Mouse (Mus musculus) small intestine, adult 2 months (tissue): Measurements from ENCODE around the gene Gfod1. TPM values are rescaled to one million over a fixed set of nuclear protein-coding genes. Genes with fewer than 3 reads are reported as not detected.
A peak's percentile ranks its signal among the peaks of the same experiment; 100 is the strongest.

ENCODE experiments used
- H3K27ac ChIP-seq: fragments of 200-500 bp; 2 replicates; pipeline ENCODE4 v1.5.1; 2012; ENCODE audit warnings: low read depth, low read length, control low read depth, inconsistent platforms; ENCODE audit not compliant: insufficient read depth
- H3K27me3 ChIP-seq: fragments of 200-500 bp; 2 replicates; pipeline ENCODE4 v1.6.1; 2012; ENCODE audit warnings: mild to moderate bottlenecking, moderate library complexity, low read length, inconsistent platforms; ENCODE audit not compliant: control insufficient read depth, insufficient read depth
- H3K36me3 ChIP-seq: fragments of 200-500 bp; 2 replicates; pipeline ENCODE4 v1.6.1; 2012; ENCODE audit warnings: mild to moderate bottlenecking, low read length, control low read depth, inconsistent platforms; ENCODE audit not compliant: control insufficient read depth, insufficient read depth
- H3K4me1 ChIP-seq: fragments of 200-500 bp; 2 replicates; pipeline ENCODE4 v1.6.1; 2012; ENCODE audit warnings: low read length, inconsistent platforms, mixed read lengths; ENCODE audit not compliant: control insufficient read depth, insufficient read depth, insufficient read length
- H3K4me3 ChIP-seq: fragments of 200-500 bp; 2 replicates; pipeline ENCODE4 v1.5.1; 2012; ENCODE audit warnings: low read depth, mild to moderate bottlenecking, control low read depth, inconsistent platforms, low read length, moderate library complexity
- CTCF ChIP-seq: fragments of 200-500 bp; IDR thresholded peaks from 2 replicates; pipeline ENCODE4 v1.5.1; 2012; ENCODE audit warnings: low read depth, mild to moderate bottlenecking, control low read depth, inconsistent platforms, low read length, moderate library complexity, mixed read lengths; ENCODE audit not compliant: insufficient replicate concordance, insufficient read length; ENCODE audit errors: extremely low read depth
- POLR2A ChIP-seq: fragments of 200-500 bp; IDR thresholded peaks from 2 replicates; pipeline ENCODE4 v1.6.1; 2012; ENCODE audit warnings: low read depth, mild to moderate bottlenecking, control low read depth, inconsistent platforms, low read length, moderate library complexity
- WGBS: fragments of 180-500 bp; shearing (Covaris S2); methylation state at CpG from one replicate; pipeline ENCODE4 v1.1.7; 2018; 5-methylcytosine and 5-hydroxymethylcytosine counted together
- polyA plus RNA-seq: library from polyadenylated mRNA; depleted of rRNA; stranded (reverse); fragments of >200 nt; gene quantifications from 2 replicates; pipeline ENCODE4 v1.2.3, GENCODE M21; 2012

Gene Gfod1
- polyA plus RNA-seq, 1 experiment = 4.3 TPM

DNA sequence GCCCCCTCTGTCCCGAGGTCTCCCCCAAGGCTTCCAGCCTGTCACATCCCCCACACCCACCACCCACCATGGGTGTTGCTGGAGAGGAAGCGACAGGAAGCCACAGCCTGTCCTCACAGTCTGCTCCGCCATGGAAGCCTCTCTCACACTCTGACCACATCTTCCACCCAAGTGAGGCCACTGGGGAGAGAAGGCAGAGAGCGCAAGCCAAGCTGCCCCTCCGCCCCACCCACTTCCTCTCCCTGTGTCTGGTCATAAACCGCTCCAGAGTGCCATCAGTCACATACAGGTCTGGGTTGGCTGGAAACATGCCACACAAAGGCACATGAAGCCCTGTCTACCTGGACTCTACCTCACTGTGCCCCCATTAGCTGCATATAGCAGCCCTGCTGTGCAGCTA, 53.3 kb downstream of the Gfod1 start:
- Histone ChIP-seq H3K4me1 (peaks cover 5% of the 10 kb centered on the region; the same call in 1 of the 2 replicates), H3K36me3 (no peaks in the 10 kb centered on the region), H3K27ac (no peak overlapping the region), H3K27me3 (no peaks in the 10 kb centered on the region), H3K4me3 (0 out of 2 replicates have a peak overlapping the region, but pooled peaks have one; percentile 1)
- TF ChIP-seq POLR2A (no peak), CTCF (no peak)
- WGBS = 49% methylated on average over 6 of the region's 6 CpGs

- no peak for TF ChIP-seq CTCF
- peaks cover 5% of the 10 kb centered on the region; the same call in 1 of the 2 replicates for H3K4me1 ChIP-seq
- H3K27me3 ChIP-seq = no peaks in the 10 kb centered on the region
- H3K36me3 ChIP-seq = no peaks in the 10 kb centered on the region
- H3K4me3 ChIP-seq = 0 out of 2 replicates have a peak overlapping the region, but pooled peaks have one; percentile 1
- no peak overlapping the region for H3K27ac ChIP-seq
- 74% methylated on average over 9 of the region's 9 CpGs for WGBS
Observed at GRCm38 (mm10) chr13:43250106-43250505, 53.9 kb downstream of the Gfod1 start.

DNA sequence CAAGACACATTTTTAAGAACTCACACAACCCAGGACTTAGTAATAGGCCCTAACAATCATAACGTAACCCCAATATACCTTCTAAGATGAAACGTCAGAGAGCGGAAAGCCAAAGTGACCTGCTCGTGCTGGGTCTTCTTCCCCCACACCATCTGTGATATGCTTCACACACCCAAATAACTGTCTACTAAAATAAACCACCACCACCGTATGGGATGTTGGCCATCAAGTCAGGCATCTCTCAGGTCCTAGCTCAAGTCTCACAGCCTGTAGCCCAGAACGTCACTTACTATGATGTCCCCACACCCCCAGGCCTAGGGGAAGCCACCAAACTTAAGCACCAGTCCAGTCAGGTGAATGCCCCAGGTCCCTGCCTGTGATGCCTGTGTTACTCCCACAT, 55.6 kb downstream of the Gfod1 start:
- WGBS = 94% methylated on average over 6 of the region's 6 CpGs
- no peak for TF ChIP-seq POLR2A
- no peak for TF ChIP-seq CTCF
- H3K36me3 ChIP-seq = no peaks in the 10 kb centered on the region
- no peak overlapping the region for H3K27ac ChIP-seq
- H3K4me3 ChIP-seq = no peak overlapping the region
- H3K27me3 ChIP-seq = no peaks in the 10 kb centered on the region
- H3K4me1 ChIP-seq = peaks cover 5% of the 10 kb centered on the region; the same call in 1 of the 2 replicates

- TF ChIP-seq POLR2A = no peak
- TF ChIP-seq CTCF = no peak
- no peaks in the 10 kb centered on the region for H3K4me1 ChIP-seq
- WGBS = 98% methylated on average over 4 of the region's 4 CpGs
- H3K27ac ChIP-seq = no peak overlapping the region
- H3K27me3 ChIP-seq = no peaks in the 10 kb centered on the region
- H3K4me3 ChIP-seq = no peak overlapping the region
- H3K36me3 ChIP-seq = no peaks in the 10 kb centered on the region
Observed at GRCm38 (mm10) chr13:43246876-43247275, 57.1 kb downstream of the Gfod1 start.

DNA sequence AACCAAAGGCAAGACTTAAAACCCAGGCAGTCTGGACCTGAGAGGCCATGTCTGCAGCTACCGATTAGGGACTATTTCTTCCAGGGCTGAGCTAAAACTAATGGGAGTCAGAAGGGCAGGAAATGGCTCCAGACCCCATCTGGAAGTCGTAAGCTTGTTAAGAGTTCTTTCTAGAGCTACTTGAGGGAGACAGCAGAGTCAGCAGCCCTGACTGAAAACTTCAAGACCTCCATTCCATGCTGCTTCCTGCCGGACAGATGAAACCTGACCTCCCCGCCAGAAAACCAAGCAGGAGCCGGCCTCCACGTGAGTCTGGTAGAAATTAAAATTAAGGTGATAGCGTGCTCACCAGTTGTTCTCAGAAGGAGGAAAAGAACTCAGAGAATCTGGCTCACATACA, 60.2 kb downstream of the Gfod1 start:
- H3K27me3 ChIP-seq = no peaks in the 10 kb centered on the region
- no peaks in the 10 kb centered on the region; the same call in 1 of the 2 replicates for H3K4me1 ChIP-seq
- TF ChIP-seq CTCF (no peak), POLR2A (no peak)
- WGBS = 73% methylated on average over 7 of the region's 7 CpGs
- no peak overlapping the region for H3K4me3 ChIP-seq
- no peaks in the 10 kb centered on the region for H3K36me3 ChIP-seq
- H3K27ac ChIP-seq = peak overlapping the region; percentile 26; the same call in 1 of the 2 replicates

- Histone ChIP-seq H3K4me1 (no peaks in the 10 kb centered on the region; the same call in 1 of the 2 replicates), H3K4me3 (no peak overlapping the region), H3K27me3 (no peaks in the 10 kb centered on the region), H3K27ac (peak overlapping the region; percentile 26), H3K36me3 (no peaks in the 10 kb centered on the region)
- WGBS = 79% methylated on average over 3 of the region's 3 CpGs
- TF ChIP-seq CTCF = no peak
- no peak for TF ChIP-seq POLR2A
Observed at GRCm38 (mm10) chr13:43243240-43243639, 60.7 kb downstream of the Gfod1 start.

GRCm38 (mm10) chr13:43241750-43242149, 62.2 kb downstream of the Gfod1 start:
- no peak for TF ChIP-seq POLR2A
- TF ChIP-seq CTCF = no peak
- Histone ChIP-seq H3K27ac (no peak overlapping the region), H3K27me3 (no peaks in the 10 kb centered on the region), H3K4me3 (no peak overlapping the region), H3K36me3 (no peaks in the 10 kb centered on the region), H3K4me1 (no peaks in the 10 kb centered on the region; the same call in 1 of the 2 replicates)
- WGBS = 72% methylated on average over 2 of the region's 2 CpGs
